Mouse (Mus musculus): ENCODE data around the gene Pcyt1a. TPM values are rescaled to one million over a fixed set of nuclear protein-coding genes. Genes with fewer than 3 reads are reported as not detected.
"Not testable (repeated sequence)": the region's sequence is repeated elsewhere in the genome, so short reads cannot be mapped to it uniquely, and the experiment has no call there.

Gene Pcyt1a
- polyA plus RNA-seq, 1 experiment from 2014 or later = 53.9 TPM

DNA sequence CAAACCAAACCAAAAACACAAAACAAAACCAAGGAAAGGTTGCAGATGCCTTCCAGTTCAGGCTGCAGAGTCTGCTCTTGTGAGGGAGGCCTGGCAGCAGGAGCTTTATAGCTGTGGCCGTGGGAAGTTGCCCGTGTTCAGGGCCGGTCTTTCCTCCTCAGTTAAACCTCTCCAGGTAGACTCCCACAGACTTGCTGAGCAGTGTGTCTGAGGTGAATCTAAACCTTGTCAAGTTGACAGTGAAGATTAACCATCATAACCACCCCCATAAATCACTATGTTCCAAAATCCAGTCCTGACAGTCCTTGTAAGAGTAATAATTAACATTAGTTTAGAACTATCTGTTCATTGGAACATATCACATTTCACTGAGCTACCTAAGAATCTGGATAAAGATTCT is 3.2 kb upstream of the Pcyt1a start:
- Histone ChIP-seq H3K4me1 (replicated peaks; ENCODE audit: control insufficient read depth, insufficient read depth, low read length) (peaks cover 11% of the 10 kb centered on the region; the same call in 1 of the 2 replicates), H3K4me3 (ENCODE audit: low read length) (no peak overlapping the region), H3K27ac (ENCODE audit: low read length) (no peak overlapping the region), H3K9me3 (ENCODE audit: control insufficient read depth, low read length) (no peaks in the 10 kb centered on the region), H3K36me3 (ENCODE audit: control insufficient read depth, insufficient read depth, low read length) (no peaks in the 10 kb centered on the region), H3K4me2 (ENCODE audit: low read depth, low read length) (no peak overlapping the region), H3K27me3 (ENCODE audit: control insufficient read depth, insufficient read depth, low read depth, low read length) (no peaks in the 10 kb centered on the region), H3K9ac (ENCODE audit: low read length) (no peak overlapping the region)
- no peak for ATAC-seq (ENCODE audit: low read depth)
- WGBS = 85% methylated on average over 3 of the region's 3 CpGs

DNA sequence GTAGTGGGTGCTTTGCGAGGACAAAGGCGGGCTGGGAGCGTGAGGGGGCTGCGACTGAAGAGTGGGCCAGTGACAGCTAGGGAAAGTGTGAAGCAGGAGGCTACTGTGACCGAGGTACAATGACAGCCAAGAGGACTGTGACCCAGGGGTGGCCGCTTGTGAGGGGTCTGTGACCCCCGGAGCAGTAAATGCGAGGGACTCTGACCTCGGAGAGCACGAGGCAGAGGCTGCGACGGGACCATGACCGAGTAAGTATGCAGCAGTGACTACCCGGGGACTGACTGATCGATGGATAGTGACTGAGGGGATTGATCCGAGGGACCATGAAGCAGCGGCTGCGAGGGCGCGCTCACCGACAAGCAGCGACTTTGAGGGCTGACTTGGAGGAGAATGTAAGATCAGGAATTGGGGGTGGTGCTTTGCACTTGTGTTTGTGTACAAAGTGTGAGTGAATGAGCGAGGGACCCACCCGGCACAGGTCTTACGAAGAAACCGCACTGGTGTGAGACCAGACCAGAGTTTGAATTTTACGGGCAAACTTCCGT is 398 bp downstream of the Pcyt1a start:
- Histone ChIP-seq H3K9me3 (ENCODE audit: control insufficient read depth, low read length) (no peaks in the 10 kb centered on the region), H3K9ac (ENCODE audit: low read length) (peak overlapping the region; percentile 91), H3K4me3 (ENCODE audit: low read length) (peak overlapping the region; percentile 91), H3K27me3 (ENCODE audit: control insufficient read depth, insufficient read depth, low read depth, low read length) (no peaks in the 10 kb centered on the region), H3K4me1 (replicated peaks; ENCODE audit: control insufficient read depth, insufficient read depth, low read length) (peaks cover 21% of the 10 kb centered on the region), H3K27ac (ENCODE audit: low read length) (peak overlapping the region; percentile 75), H3K4me2 (ENCODE audit: low read depth, low read length) (peak overlapping the region; percentile 92), H3K36me3 (ENCODE audit: control insufficient read depth, insufficient read depth, low read length) (no peaks in the 10 kb centered on the region)
- WGBS = under 1% methylated on average over 28 of the region's 28 CpGs
- ATAC-seq (ENCODE audit: low read depth) = peak; percentile 24

DNA sequence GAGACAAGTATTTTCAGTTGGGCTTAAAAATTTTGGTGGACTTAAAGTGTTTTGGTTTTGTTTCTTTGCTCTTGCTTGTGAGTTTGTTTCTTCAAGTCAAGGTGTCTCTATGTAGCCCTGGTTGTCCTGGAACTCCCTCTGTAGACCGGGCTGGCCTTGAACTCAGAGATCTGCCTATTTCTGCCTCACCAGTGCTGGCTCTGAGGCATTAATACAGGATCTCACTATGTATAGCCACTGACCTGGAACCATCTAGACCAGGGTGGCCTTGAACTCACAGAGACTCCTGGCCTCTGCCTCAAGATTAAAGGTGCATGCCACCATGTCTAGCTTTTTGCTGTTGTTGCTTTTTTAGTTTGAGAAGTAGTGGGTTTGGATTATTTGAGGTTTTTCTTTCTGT is 1.2 kb downstream of the Pcyt1a start:
- ATAC-seq (ENCODE audit: low read depth) = no peak
- Histone ChIP-seq H3K27me3 (ENCODE audit: control insufficient read depth, insufficient read depth, low read depth, low read length) (no peaks in the 10 kb centered on the region), H3K4me2 (ENCODE audit: low read depth, low read length) (peak overlapping the region; percentile 92), H3K36me3 (ENCODE audit: control insufficient read depth, insufficient read depth, low read length) (no peaks in the 10 kb centered on the region), H3K9me3 (ENCODE audit: control insufficient read depth, low read length) (no peaks in the 10 kb centered on the region), H3K4me3 (ENCODE audit: low read length) (peak overlapping the region; percentile 91), H3K27ac (ENCODE audit: low read length) (no peak overlapping the region), H3K4me1 (replicated peaks; ENCODE audit: control insufficient read depth, insufficient read depth, low read length) (peaks cover 21% of the 10 kb centered on the region), H3K9ac (ENCODE audit: low read length) (no peak overlapping the region; the same call in 1 of the 2 replicates)
- 94% methylated on average over 1 of the region's 1 CpGs for WGBS

DNA sequence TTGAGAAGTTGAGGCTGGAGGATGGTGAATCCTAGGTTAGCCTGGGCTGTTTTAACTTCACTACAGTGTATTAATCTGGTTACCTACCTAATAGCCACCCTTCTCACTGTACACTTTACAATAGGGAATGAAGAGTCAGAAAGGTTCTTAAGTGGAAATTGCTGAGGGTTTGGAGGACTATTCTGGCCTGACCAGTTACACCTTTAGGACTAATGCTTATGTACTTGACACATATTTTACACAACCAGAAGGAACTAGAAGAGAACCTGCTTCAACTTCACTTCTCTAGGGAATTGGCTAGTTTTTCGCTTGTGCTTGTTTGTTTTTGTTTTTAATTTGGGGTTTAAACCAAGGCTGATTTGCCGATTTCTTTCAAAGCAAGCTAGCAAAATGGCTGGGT is 2.4 kb downstream of the Pcyt1a start:
- ATAC-seq (ENCODE audit: low read depth) = no peak
- no peak overlapping the region for H3K9ac ChIP-seq (ENCODE audit: low read length)
- no peaks in the 10 kb centered on the region for H3K9me3 ChIP-seq (ENCODE audit: control insufficient read depth, low read length)
- WGBS = 69% methylated on average over 2 of the region's 2 CpGs
- no peaks in the 10 kb centered on the region for H3K27me3 ChIP-seq (ENCODE audit: control insufficient read depth, insufficient read depth, low read depth, low read length)
- peak overlapping the region; percentile 31 for H3K4me2 ChIP-seq (ENCODE audit: low read depth, low read length)
- peak overlapping the region; percentile 85 for H3K27ac ChIP-seq (ENCODE audit: low read length)
- H3K4me3 ChIP-seq (ENCODE audit: low read length) = no peak overlapping the region
- H3K4me1 ChIP-seq (replicated peaks; ENCODE audit: control insufficient read depth, insufficient read depth, low read length) = peaks cover 21% of the 10 kb centered on the region
- no peaks in the 10 kb centered on the region for H3K36me3 ChIP-seq (ENCODE audit: control insufficient read depth, insufficient read depth, low read length)

DNA sequence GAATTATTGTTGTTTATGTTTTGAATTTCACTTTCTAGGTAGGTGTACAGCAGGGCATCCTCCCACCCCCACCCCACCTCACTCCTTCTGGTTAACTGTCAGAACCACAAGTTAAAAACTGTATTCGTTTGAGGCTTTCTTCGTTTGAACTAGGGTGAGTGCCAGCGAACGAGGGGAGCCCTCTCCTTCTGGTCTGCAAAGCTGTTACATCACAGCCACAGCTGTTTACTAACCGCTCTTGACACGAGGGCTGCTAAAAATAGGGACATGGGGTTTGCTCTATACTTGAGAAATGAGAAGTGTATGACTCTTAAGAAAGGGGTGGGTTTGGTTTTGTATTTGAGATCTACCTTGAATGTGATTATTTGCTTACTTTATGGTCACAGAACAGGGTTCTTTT is 3.3 kb downstream of the Pcyt1a start:
- Histone ChIP-seq H3K27ac (ENCODE audit: low read length) (peak overlapping the region; percentile 55), H3K36me3 (ENCODE audit: control insufficient read depth, insufficient read depth, low read length) (no peaks in the 10 kb centered on the region), H3K4me2 (ENCODE audit: low read depth, low read length) (0 out of 2 replicates have a peak overlapping the region, but pooled peaks have one; percentile 36), H3K4me1 (replicated peaks; ENCODE audit: control insufficient read depth, insufficient read depth, low read length) (peaks cover 21% of the 10 kb centered on the region), H3K9ac (ENCODE audit: low read length) (no peak overlapping the region), H3K27me3 (ENCODE audit: control insufficient read depth, insufficient read depth, low read depth, low read length) (no peaks in the 10 kb centered on the region), H3K4me3 (ENCODE audit: low read length) (no peak overlapping the region), H3K9me3 (ENCODE audit: control insufficient read depth, low read length) (no peaks in the 10 kb centered on the region)
- ATAC-seq (ENCODE audit: low read depth) = peak; percentile 67
- WGBS = 17% methylated on average over 6 of the region's 6 CpGs

DNA sequence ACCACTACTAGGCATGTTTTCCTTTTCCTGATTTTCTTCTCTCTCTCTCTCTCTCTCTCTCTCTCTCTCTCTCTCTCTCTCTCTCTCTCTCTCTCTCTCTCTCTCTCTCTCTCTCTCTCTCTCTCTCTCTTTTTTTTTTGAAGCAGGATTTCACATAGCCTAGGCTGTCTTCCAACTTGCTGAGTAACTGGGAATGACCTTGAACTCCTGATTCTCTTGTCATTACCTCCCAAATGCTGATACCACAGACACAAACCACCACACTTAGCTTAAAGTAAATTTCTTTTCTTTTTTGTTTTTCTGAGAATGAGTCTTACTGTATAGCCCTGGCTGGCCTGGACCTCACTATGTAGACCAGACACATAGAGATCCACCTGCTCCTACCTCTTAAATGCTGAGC is 4.0 kb downstream of the Pcyt1a start:
- ATAC-seq (ENCODE audit: low read depth) = no peak
- H3K9me3 ChIP-seq (ENCODE audit: control insufficient read depth, low read length) = no peaks in the 10 kb centered on the region
- peak overlapping the region; percentile 8; the same call in 1 of the 2 replicates for H3K27ac ChIP-seq (ENCODE audit: low read length)
- H3K36me3 ChIP-seq (ENCODE audit: control insufficient read depth, insufficient read depth, low read length) = no peaks in the 10 kb centered on the region
- no peak overlapping the region for H3K4me3 ChIP-seq (ENCODE audit: low read length)
- no peak overlapping the region for H3K9ac ChIP-seq (ENCODE audit: low read length)
- H3K27me3 ChIP-seq (ENCODE audit: control insufficient read depth, insufficient read depth, low read depth, low read length) = no peaks in the 10 kb centered on the region
- H3K4me2 ChIP-seq (ENCODE audit: low read depth, low read length) = no peak overlapping the region
- H3K4me1 ChIP-seq (replicated peaks; ENCODE audit: control insufficient read depth, insufficient read depth, low read length) = peaks cover 20% of the 10 kb centered on the region

DNA sequence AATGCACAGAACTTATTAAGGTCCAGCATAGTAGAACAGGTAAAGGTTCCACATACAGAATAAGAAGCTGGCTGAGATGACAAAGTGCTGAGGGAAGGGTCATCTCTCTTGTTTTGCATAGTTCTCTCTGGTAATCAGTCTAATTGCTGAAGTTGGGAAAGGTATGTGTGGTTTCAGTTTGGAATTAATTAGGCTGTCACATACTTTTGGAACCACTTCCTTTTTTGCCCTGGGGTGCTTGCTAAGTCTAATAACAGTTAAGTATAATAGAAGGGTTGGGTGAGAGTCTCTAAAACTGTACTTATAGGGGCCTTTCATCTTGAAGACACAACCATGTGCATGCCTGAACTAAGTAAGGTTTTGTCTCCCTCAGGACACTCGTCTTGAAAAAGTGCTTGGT is 5.9 kb downstream of the Pcyt1a start:
- Histone ChIP-seq H3K4me2 (ENCODE audit: low read depth, low read length) (no peak overlapping the region), H3K9ac (ENCODE audit: low read length) (no peak overlapping the region), H3K4me1 (replicated peaks; ENCODE audit: control insufficient read depth, insufficient read depth, low read length) (peaks cover 15% of the 10 kb centered on the region), H3K27ac (ENCODE audit: low read length) (no peak overlapping the region), H3K9me3 (ENCODE audit: control insufficient read depth, low read length) (no peaks in the 10 kb centered on the region), H3K27me3 (ENCODE audit: control insufficient read depth, insufficient read depth, low read depth, low read length) (no peaks in the 10 kb centered on the region), H3K4me3 (ENCODE audit: low read length) (no peak overlapping the region), H3K36me3 (ENCODE audit: control insufficient read depth, insufficient read depth, low read length) (no peaks in the 10 kb centered on the region)
- no peak for ATAC-seq (ENCODE audit: low read depth)
- WGBS = 50% methylated on average over 1 of the region's 1 CpGs

DNA sequence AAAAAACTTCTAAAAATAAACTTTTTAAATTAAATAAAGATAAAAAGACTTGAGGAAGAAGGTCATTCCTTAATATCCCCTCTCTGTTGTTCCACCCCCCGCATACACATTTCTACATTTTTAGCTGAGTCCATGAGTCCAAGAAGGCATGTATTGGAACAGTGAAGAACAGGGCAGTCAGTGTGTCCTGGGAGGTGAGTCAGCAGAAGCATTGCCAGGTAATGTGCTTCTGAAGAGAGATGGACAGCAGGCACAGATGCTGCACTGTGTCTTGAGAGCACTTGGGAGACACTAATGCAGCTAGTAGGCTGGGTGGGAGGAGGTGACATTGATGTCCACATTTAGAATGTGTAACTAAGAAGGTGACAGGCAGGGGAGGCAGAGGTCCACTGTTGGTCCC is 6.5 kb downstream of the Pcyt1a start:
- H3K27ac ChIP-seq (ENCODE audit: low read length) = no peak overlapping the region
- ATAC-seq (ENCODE audit: low read depth) = no peak
- no peaks in the 10 kb centered on the region for H3K36me3 ChIP-seq (ENCODE audit: control insufficient read depth, insufficient read depth, low read length)
- H3K4me3 ChIP-seq (ENCODE audit: low read length) = no peak overlapping the region
- H3K9ac ChIP-seq (ENCODE audit: low read length) = no peak overlapping the region
- H3K27me3 ChIP-seq (ENCODE audit: control insufficient read depth, insufficient read depth, low read depth, low read length) = no peaks in the 10 kb centered on the region
- H3K4me1 ChIP-seq (replicated peaks; ENCODE audit: control insufficient read depth, insufficient read depth, low read length) = peaks cover 11% of the 10 kb centered on the region
- H3K9me3 ChIP-seq (ENCODE audit: control insufficient read depth, low read length) = no peaks in the 10 kb centered on the region
- no peak overlapping the region for H3K4me2 ChIP-seq (ENCODE audit: low read depth, low read length)
- 98% methylated on average over 1 of the region's 1 CpGs for WGBS

DNA sequence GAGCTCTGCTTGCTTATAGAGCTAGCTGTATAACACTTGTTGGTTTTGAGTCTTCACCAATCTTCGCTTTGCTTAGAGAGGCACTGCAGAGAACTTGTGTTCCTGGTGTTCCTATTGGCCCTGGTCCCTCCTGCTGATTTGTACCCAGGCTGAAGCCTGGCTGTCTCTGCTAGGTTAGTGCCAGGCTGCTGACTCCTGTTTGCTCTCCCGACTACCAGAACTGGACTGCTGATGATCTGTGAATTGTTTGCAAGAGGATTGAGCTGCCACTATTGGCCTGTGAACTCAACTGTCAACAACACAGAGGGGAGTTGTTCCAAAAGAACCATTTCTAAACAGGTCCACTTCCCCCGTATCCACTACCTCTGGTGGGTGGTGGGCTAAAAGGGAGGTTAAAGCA is 10.7 kb downstream of the Pcyt1a start:
- no peak overlapping the region for H3K27ac ChIP-seq (ENCODE audit: low read length)
- H3K9ac ChIP-seq (ENCODE audit: low read length) = no peak overlapping the region
- 89% methylated on average over 3 of the region's 3 CpGs for WGBS
- no peaks in the 10 kb centered on the region for H3K4me1 ChIP-seq (replicated peaks; ENCODE audit: control insufficient read depth, insufficient read depth, low read length)
- no peaks in the 10 kb centered on the region for H3K36me3 ChIP-seq (ENCODE audit: control insufficient read depth, insufficient read depth, low read length)
- no peak for ATAC-seq (ENCODE audit: low read depth)
- H3K4me3 ChIP-seq (ENCODE audit: low read length) = no peak overlapping the region
- H3K4me2 ChIP-seq (ENCODE audit: low read depth, low read length) = no peak overlapping the region
- no peaks in the 10 kb centered on the region for H3K9me3 ChIP-seq (ENCODE audit: control insufficient read depth, low read length)
- no peaks in the 10 kb centered on the region for H3K27me3 ChIP-seq (ENCODE audit: control insufficient read depth, insufficient read depth, low read depth, low read length)

DNA sequence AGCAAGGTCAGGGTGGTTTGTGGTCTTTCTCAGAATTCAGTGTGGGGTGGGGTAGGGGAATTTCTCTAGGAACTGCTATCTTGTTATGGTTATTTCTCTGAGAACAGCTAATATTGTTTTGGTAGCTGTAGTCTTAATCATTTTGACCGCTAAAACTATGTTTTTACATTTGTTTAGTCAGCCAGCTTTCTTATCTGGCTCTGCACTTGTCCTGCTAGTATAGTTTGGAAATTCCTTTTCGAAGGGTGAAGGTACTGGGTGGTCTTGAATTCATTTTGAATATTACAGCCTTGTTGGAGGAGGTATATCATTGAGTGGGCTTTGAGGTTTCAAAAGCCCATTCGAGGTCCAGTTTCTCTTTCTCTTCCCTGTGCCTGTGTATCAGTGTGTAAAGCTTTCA is 13.9 kb downstream of the Pcyt1a start:
- H3K4me1 ChIP-seq (replicated peaks; ENCODE audit: control insufficient read depth, insufficient read depth, low read length); H3K36me3 ChIP-seq (ENCODE audit: control insufficient read depth, insufficient read depth, low read length); H3K9me3 ChIP-seq (ENCODE audit: control insufficient read depth, low read length); H3K27ac ChIP-seq (ENCODE audit: low read length); H3K9ac ChIP-seq (ENCODE audit: low read length); H3K27me3 ChIP-seq (ENCODE audit: control insufficient read depth, insufficient read depth, low read depth, low read length); H3K4me2 ChIP-seq (ENCODE audit: low read depth, low read length); H3K4me3 ChIP-seq (ENCODE audit: low read length); ATAC-seq (ENCODE audit: low read depth): not testable (repeated sequence)
- WGBS = 77% methylated on average over 3 of the region's 3 CpGs

Measured in lung, embryonic 16.5 days (tissue).